Mouse (Mus musculus) liver, embryonic 11.5 days (tissue): ENCODE measurements around the gene Spryd3. TPM values are rescaled to one million over a fixed set of nuclear protein-coding genes. Genes with fewer than 3 reads are reported as not detected.

Experiments used
- ATAC-seq: fragments of 200-750 bp; cut with Nextera tagmentation; replicated peaks from 2 replicates; pipeline ENCODE4 v1.8.0; 2017; ENCODE audit warnings: moderate number of reproducible peaks, mild to moderate bottlenecking, moderate TSS enrichment, moderate library complexity; ENCODE audit not compliant: low FRiP score
- DNase-seq: peaks from one replicate; pipeline ENCODE4 v3.0.0-alpha.2; 2017; ENCODE audit warnings: low spot score
- H3K27ac ChIP-seq: fragments of 300-500 bp; sonication (generic); 2 replicates; pipeline ENCODE4 v1.5.1; 2014; ENCODE audit warnings: mild to moderate bottlenecking, low read depth, low read length, control low read depth
- H3K27me3 ChIP-seq: fragments of 300-500 bp; sonication (generic); replicated peaks from 2 replicates; pipeline ENCODE4 v1.6.1; 2014; ENCODE audit warnings: low read length, mixed read lengths; ENCODE audit not compliant: control insufficient read depth, insufficient read depth
- H3K36me3 ChIP-seq: fragments of 300-500 bp; sonication (generic); 2 replicates; pipeline ENCODE4 v1.6.1; 2014; ENCODE audit warnings: mild to moderate bottlenecking, low read length, moderate library complexity, mixed read lengths; ENCODE audit not compliant: control insufficient read depth, insufficient read depth
- H3K4me1 ChIP-seq: fragments of 300-500 bp; sonication (generic); replicated peaks from 2 replicates; pipeline ENCODE4 v1.6.1; 2014; ENCODE audit warnings: low read length, mixed read lengths; ENCODE audit not compliant: control insufficient read depth, insufficient read depth
- H3K4me2 ChIP-seq: fragments of 300-500 bp; sonication (generic); 2 replicates; pipeline ENCODE4 v1.6.1; 2014; ENCODE audit warnings: mild to moderate bottlenecking, control low read depth, moderate library complexity
- H3K4me3 ChIP-seq: fragments of 300-500 bp; sonication (generic); 2 replicates; pipeline ENCODE4 v1.5.1; 2014; ENCODE audit warnings: low read depth, low read length, control low read depth
- H3K9ac ChIP-seq: fragments of 300-500 bp; sonication (generic); 2 replicates; pipeline ENCODE4 v1.6.1; 2014; ENCODE audit warnings: low read depth, low read length, control low read depth
- H3K9me3 ChIP-seq: fragments of 300-500 bp; sonication (generic); 2 replicates; pipeline ENCODE4 v1.6.1; 2016; ENCODE audit warnings: low read length, inconsistent platforms, mixed read lengths; ENCODE audit not compliant: control insufficient read depth
- whole genome bisulfite sequencing: fragments of 180-500 bp; shearing (Covaris S2); extraction: QIAGEN DNeasy Blood & Tissue Kit; methylation state at CpG from one replicate; pipeline ENCODE4 v1.1.7; 2014; 5-methylcytosine and 5-hydroxymethylcytosine counted together
- polyA plus RNA-seq: library from polyadenylated mRNA; unstranded; fragments of >200 nt; fragmentation: Nextera tagmentation; extraction: Ambion mirVana; gene quantifications from 2 replicates; pipeline ENCODE4 v1.2.1, GENCODE M21; 2014

The Spryd3 gene
- polyA plus RNA-seq: 15.1 and 18.7 TPM in 2 replicates

GRCm38 (mm10) chr15:102136129-102136758, at the start of gene Spryd3:
Spryd3 (minus strand) TSS chr15:102136234.
- Histone ChIP-seq H3K9me3 (no peaks in the 10 kb centered on the region), H3K27ac (peak within 1 kb of the TSS; percentile 82), H3K27me3 (no peaks in the 10 kb centered on the region), H3K9ac (peak within 1 kb of the TSS; percentile 79), H3K4me2 (peak within 1 kb of the TSS; percentile 97), H3K4me1 (peaks cover 18% of the 10 kb centered on the region), H3K4me3 (peak within 1 kb of the TSS; percentile 83), H3K36me3 (peaks cover 10% of the 10 kb centered on the region)
- DNase-seq (peak; percentile 99), ATAC-seq (peak; percentile 99)
- 1% methylated on average over 50 of the region's 50 CpGs for WGBS

- no peak for DNase-seq
- H3K4me1 ChIP-seq: peaks cover 3% of the 10 kb centered on the region
- no peak for ATAC-seq
- H3K27ac ChIP-seq: no peak overlapping the region
- H3K9ac ChIP-seq: no peak overlapping the region
- no peaks in the 10 kb centered on the region for H3K9me3 ChIP-seq
- no peaks in the 10 kb centered on the region for H3K27me3 ChIP-seq
- H3K4me2 ChIP-seq: no peak overlapping the region
- no peak overlapping the region for H3K4me3 ChIP-seq
- H3K36me3 ChIP-seq: no peaks in the 10 kb centered on the region
- WGBS: 77% methylated on average over 3 of the region's 3 CpGs
Observed at GRCm38 (mm10) chr15:102183076-102183475, 47.0 kb upstream of the Spryd3 start.

GRCm38 (mm10) chr15:102179924-102180323, 43.9 kb upstream of the Spryd3 start:
- ATAC-seq (no peak), DNase-seq (no peak)
- Histone ChIP-seq H3K27me3 (no peaks in the 10 kb centered on the region), H3K27ac (no peak overlapping the region), H3K4me1 (no peaks in the 10 kb centered on the region; the same call in 1 of the 2 replicates), H3K4me2 (no peak overlapping the region), H3K4me3 (no peak overlapping the region), H3K9me3 (no peaks in the 10 kb centered on the region), H3K36me3 (no peaks in the 10 kb centered on the region), H3K9ac (no peak overlapping the region)
- WGBS: 81% methylated on average over 14 of the region's 14 CpGs

- WGBS: 79% methylated on average over 9 of the region's 9 CpGs
- no peak overlapping the region for H3K27ac ChIP-seq
- H3K4me3 ChIP-seq: no peak overlapping the region
- H3K4me1 ChIP-seq: no peaks in the 10 kb centered on the region; the same call in 1 of the 2 replicates
- no peak overlapping the region for H3K4me2 ChIP-seq
- no peaks in the 10 kb centered on the region for H3K27me3 ChIP-seq
- no peak overlapping the region for H3K9ac ChIP-seq
- no peak for ATAC-seq
- no peaks in the 10 kb centered on the region for H3K9me3 ChIP-seq
- DNase-seq: no peak
- no peaks in the 10 kb centered on the region for H3K36me3 ChIP-seq
Observed at GRCm38 (mm10) chr15:102179106-102179505, 43.1 kb upstream of the Spryd3 start.

- no peaks in the 10 kb centered on the region for H3K36me3 ChIP-seq
- WGBS: 9% methylated on average over 6 of the region's 6 CpGs
- H3K9ac ChIP-seq: no peak overlapping the region
- H3K9me3 ChIP-seq: no peaks in the 10 kb centered on the region
- H3K4me3 ChIP-seq: no peak overlapping the region
- peak; percentile 76 for DNase-seq
- H3K4me1 ChIP-seq: no peaks in the 10 kb centered on the region; the same call in 1 of the 2 replicates
- H3K27ac ChIP-seq: no peak overlapping the region
- no peak overlapping the region for H3K4me2 ChIP-seq
- H3K27me3 ChIP-seq: no peaks in the 10 kb centered on the region
- ATAC-seq: peak; percentile 52; the same call in 1 of the 2 replicates
Observed at GRCm38 (mm10) chr15:102178279-102178678, 42.2 kb upstream of the Spryd3 start.

- Histone ChIP-seq H3K27me3 (no peaks in the 10 kb centered on the region), H3K4me3 (no peak overlapping the region), H3K4me2 (no peak overlapping the region), H3K9ac (no peak overlapping the region), H3K36me3 (no peaks in the 10 kb centered on the region), H3K9me3 (no peaks in the 10 kb centered on the region), H3K4me1 (no peaks in the 10 kb centered on the region; the same call in 1 of the 2 replicates), H3K27ac (no peak overlapping the region)
- ATAC-seq: no peak
- no peak for DNase-seq
- WGBS: 85% methylated on average over 8 of the region's 8 CpGs
Observed at GRCm38 (mm10) chr15:102177417-102177816, 41.4 kb upstream of the Spryd3 start.

GRCm38 (mm10) chr15:102176571-102177316, 40.7 kb upstream of the Spryd3 start:
- Histone ChIP-seq H3K9me3 (no peaks in the 10 kb centered on the region), H3K4me1 (no peaks in the 10 kb centered on the region; the same call in 1 of the 2 replicates), H3K4me2 (no peak overlapping the region), H3K9ac (no peak overlapping the region), H3K27me3 (no peaks in the 10 kb centered on the region), H3K4me3 (no peak overlapping the region), H3K27ac (no peak overlapping the region), H3K36me3 (no peaks in the 10 kb centered on the region)
- WGBS: 67% methylated on average over 7 of the region's 7 CpGs
- no peak for DNase-seq
- 0 out of 2 replicates have a peak, but pooled peaks have one; percentile 47 for ATAC-seq

- Histone ChIP-seq H3K27me3 (no peaks in the 10 kb centered on the region), H3K36me3 (no peaks in the 10 kb centered on the region), H3K9me3 (no peaks in the 10 kb centered on the region), H3K9ac (no peak overlapping the region), H3K4me3 (no peak overlapping the region), H3K27ac (no peak overlapping the region), H3K4me1 (no peaks in the 10 kb centered on the region; the same call in 1 of the 2 replicates), H3K4me2 (no peak overlapping the region)
- DNase-seq (no peak), ATAC-seq (no peak)
- WGBS: 82% methylated on average over 16 of the region's 16 CpGs
Observed at GRCm38 (mm10) chr15:102175736-102176319, 39.8 kb upstream of the Spryd3 start.
